8 mouse cellular contexts compared by ENCODE assay signal in genomic region chr10:59703060-59703760, GRCm38 (mm10). TPM values are rescaled to one million over a fixed set of nuclear protein-coding genes. Genes with fewer than 3 reads are reported as not detected.
A peak's percentile ranks its signal among the peaks of the same experiment; 100 is the strongest.
DNase-seq lines count a peak whose midpoint lies in the region; ATAC-seq and TF ChIP-seq lines count a peak whose summit lies in the region.

No protein-coding gene starts in this region.

- no peaks in the 10 kb centered on the region for H3K9me3 ChIP-seq in embryonic facial prominence, embryonic 10.5 days
- no peaks in the 10 kb centered on the region for H3K9me3 ChIP-seq in intestine, embryonic 15.5 days
- H3K9me3 ChIP-seq in neural tube, embryonic 12.5 days, result no peaks in the 10 kb centered on the region

- peak overlapping the region; percentile 69 for H3K4me2 ChIP-seq in intestine, embryonic 15.5 days (replicated peaks)
- H3K4me2 ChIP-seq in neural tube, embryonic 12.5 days (replicated peaks), result peak overlapping the region; percentile 76

- H3K27ac ChIP-seq in liver, adult 2 months (replicated peaks; ENCODE audit: insufficient read depth, low read depth, low read length), result no peak overlapping the region
- peak overlapping the region; percentile 80 for H3K27ac ChIP-seq in embryonic facial prominence, embryonic 10.5 days (replicated peaks)
- H3K27ac ChIP-seq in intestine, embryonic 15.5 days, result peak overlapping the region; percentile 72; the same call in 1 of the 2 replicates
- H3K27ac ChIP-seq in neural tube, embryonic 12.5 days, result no peak overlapping the region

- DNase-seq in liver, adult 2 months (ENCODE audit: extremely low read depth, low read depth, low spot score), result no peak
- no peak for DNase-seq in liver
- no peak for DNase-seq in embryonic facial prominence, embryonic 10.5 days (ENCODE audit: low spot score)
- no peak for DNase-seq in gastrocnemius, postnatal 10 days
- no peak for DNase-seq in cerebellum, adult 8-10 months

- no peak overlapping the region for H3K9ac ChIP-seq in liver, adult 2 months (ENCODE audit: low read depth, low read length)
- peak overlapping the region; percentile 67 for H3K9ac ChIP-seq in intestine, embryonic 15.5 days
- peak overlapping the region; percentile 65 for H3K9ac ChIP-seq in neural tube, embryonic 12.5 days

- no peaks in the 10 kb centered on the region for H3K36me3 ChIP-seq in liver, adult 2 months (ENCODE audit: control insufficient read depth, insufficient read depth, low read length)
- no peaks in the 10 kb centered on the region for H3K36me3 ChIP-seq in embryonic facial prominence, embryonic 10.5 days (replicated peaks)
- no peaks in the 10 kb centered on the region for H3K36me3 ChIP-seq in intestine, embryonic 15.5 days
- H3K36me3 ChIP-seq in neural tube, embryonic 12.5 days, result no peaks in the 10 kb centered on the region

- 10% methylated on average over 15 of the region's 15 CpGs for WGBS in liver, adult 2 months
- 11% methylated on average over 15 of the region's 15 CpGs for WGBS in embryonic facial prominence, embryonic 10.5 days
- 3% methylated on average over 15 of the region's 15 CpGs for WGBS in intestine, embryonic 15.5 days
- 17% methylated on average over 15 of the region's 15 CpGs for WGBS in neural tube, embryonic 12.5 days

- no peaks in the 10 kb centered on the region for H3K27me3 ChIP-seq in liver, adult 2 months (ENCODE audit: control insufficient read depth, insufficient read depth, low read length)
- H3K27me3 ChIP-seq in embryonic facial prominence, embryonic 10.5 days (replicated peaks; ENCODE audit: low read depth, poor library complexity, severe bottlenecking), result no peaks in the 10 kb centered on the region
- H3K27me3 ChIP-seq in intestine, embryonic 15.5 days (replicated peaks), result no peaks in the 10 kb centered on the region
- H3K27me3 ChIP-seq in neural tube, embryonic 12.5 days (replicated peaks), result no peaks in the 10 kb centered on the region

- H3K4me1 ChIP-seq in liver, adult 2 months (ENCODE audit: control insufficient read depth, insufficient read depth, low read length), result no peaks in the 10 kb centered on the region; the same call in 1 of the 2 replicates
- H3K4me1 ChIP-seq in embryonic facial prominence, embryonic 10.5 days, result peaks cover 16% of the 10 kb centered on the region
- H3K4me1 ChIP-seq in intestine, embryonic 15.5 days (replicated peaks), result 0 out of 2 replicates have a peak, but pooled peaks cover 5% of the 10 kb centered on the region
- peaks cover 8% of the 10 kb centered on the region; the same call in 1 of the 2 replicates for H3K4me1 ChIP-seq in neural tube, embryonic 12.5 days

- H3K4me3 ChIP-seq in liver, adult 2 months (ENCODE audit: insufficient read depth, low read depth, low read length), result peak overlapping the region; percentile 87
- H3K4me3 ChIP-seq in embryonic facial prominence, embryonic 10.5 days, result peak overlapping the region; percentile 70
- peak overlapping the region; percentile 61 for H3K4me3 ChIP-seq in intestine, embryonic 15.5 days (replicated peaks)
- H3K4me3 ChIP-seq in neural tube, embryonic 12.5 days, result peak overlapping the region; percentile 67

- peaks cover 6% of the 10 kb centered on the region; the same call in 1 of the 2 replicates for H3K79me2 ChIP-seq in liver, adult 2 months (ENCODE audit: control insufficient read depth, insufficient read depth, low read length)

- ATAC-seq in intestine, embryonic 15.5 days, result no peak; the same call in 1 of the 2 replicates
- 0 out of 2 replicates have a peak, but pooled peaks have one; percentile 14 for ATAC-seq in neural tube, embryonic 12.5 days (ENCODE audit: low FRiP score, low read depth)
- ATAC-seq in granulocyte monocyte progenitor cell, adult 5-6 weeks (replicated peaks; ENCODE audit: poor library complexity, severe bottlenecking), result no peak

- no peak for TF ChIP-seq POLR2A in liver, adult 2 months (IDR thresholded peaks at IDR 0.05; ENCODE audit: extremely low read depth, insufficient read depth, low read length)

- TF ChIP-seq CTCF in liver, adult 2 months (IDR thresholded peaks at IDR 0.05; ENCODE audit: low read depth, low read length), result no peak

RNA-seq across cellular contexts. Expression of gene Micu1, which starts 0.9 kb away (rescaled TPM):
- 24.1 and 26.4 TPM in 2 replicates for total RNA-seq in liver, adult 2 months (2014; rRNA removed)
- 23.7 and 24.4 TPM in 2 replicates for polyA plus RNA-seq in liver, adult 2 months (2012; rRNA removed)
- polyA plus RNA-seq in embryonic facial prominence, embryonic 10.5 days (2016; fragmentation: Nextera tagmentation; extraction: Ambion mirVana), result 47.5 and 52.7 TPM in 2 replicates
- 66.0 and 72.3 TPM in 2 replicates for polyA plus RNA-seq in intestine, embryonic 15.5 days (2015; fragmentation: Nextera tagmentation; extraction: Ambion mirVana)
- polyA plus RNA-seq in neural tube, embryonic 12.5 days (2016; fragmentation: Nextera tagmentation; extraction: Ambion mirVana), result 75.6 and 76.9 TPM in 2 replicates
- 10 to 100 TPM; 80.3 to 94.7 TPM for total RNA-seq in gastrocnemius, postnatal 10 days (2021)
- total RNA-seq in granulocyte monocyte progenitor cell, adult 5-6 weeks (2014; fragmentation: Nextera tagmentation), result 52.2 and 95.7 TPM in 2 replicates
- total RNA-seq in granulocyte monocyte progenitor cell, adult 5-6 weeks (2017), result 59.9 and 65.7 TPM in 2 replicates

Comparison
In these comparisons a context has a peak if more than half of its experiments do, and no peak if none do; other contexts are left out.
1. H3K27ac ChIP-seq: peak in embryonic facial prominence, embryonic 10.5 days (single experiment) and intestine, embryonic 15.5 days (single experiment); none in liver, adult 2 months (single experiment) and neural tube, embryonic 12.5 days (single experiment).
2. Peak in every context shown above with its lines, with median percentiles within 50 percentile points of each other: H3K4me3 ChIP-seq.